Mouse (Mus musculus): ENCODE measurements around the gene Chrnd. TPM values are rescaled to one million over a fixed set of nuclear protein-coding genes. Genes with fewer than 3 reads are reported as not detected.

The Chrnd gene
- polyA plus RNA-seq, 1 experiment from 2014 or later: 0.39 TPM

DNA sequence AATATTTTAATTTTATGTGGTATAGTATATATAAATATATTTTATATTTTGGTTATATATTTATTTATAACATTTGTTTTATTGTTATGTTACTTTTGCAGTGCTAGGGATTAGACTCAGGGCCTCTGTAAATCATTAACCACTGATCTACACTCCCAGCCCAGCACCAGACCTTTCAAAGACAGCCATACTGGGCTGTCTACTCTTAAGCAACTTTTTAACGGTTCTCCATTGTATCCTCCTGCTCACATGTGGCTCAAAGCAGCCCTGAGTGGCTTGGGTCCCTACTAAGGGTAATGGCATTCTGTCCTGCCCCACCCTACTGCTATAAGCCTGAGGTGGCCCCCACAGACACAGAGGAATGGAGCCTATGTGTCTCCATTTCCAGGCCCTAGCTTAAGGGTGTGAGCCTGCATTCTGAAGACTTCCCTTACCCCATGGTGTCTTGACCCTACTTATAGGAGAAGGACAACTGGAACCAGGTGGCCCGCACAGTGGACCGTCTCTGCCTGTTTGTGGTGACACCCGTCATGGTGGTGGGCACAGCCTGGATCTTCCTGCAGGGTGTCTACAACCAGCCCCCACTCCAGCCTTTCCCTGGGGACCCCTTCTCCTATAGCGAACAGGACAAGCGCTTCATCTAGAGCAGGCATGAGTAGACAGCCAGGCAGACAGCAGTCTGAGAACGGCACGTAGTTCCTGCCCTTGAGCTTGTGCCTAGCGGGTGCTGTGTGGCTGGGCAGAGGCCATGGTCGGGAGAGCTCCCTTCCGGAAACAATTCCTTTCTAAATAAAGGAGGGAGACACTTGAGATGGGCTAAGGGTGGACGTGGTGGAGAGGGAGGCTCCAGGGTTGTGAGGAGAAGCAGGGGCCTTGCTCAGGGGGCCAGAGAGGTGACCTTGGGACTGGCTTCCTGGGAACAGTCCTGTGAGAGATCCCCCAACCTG is 8.0 kb downstream of the Chrnd start:
- H3K36me3 ChIP-seq (ENCODE audit: control insufficient read depth, insufficient read depth): no peaks in the 10 kb centered on the region
- H3K27ac ChIP-seq (ENCODE audit: low read length): no peak overlapping the region
- no peaks in the 10 kb centered on the region for H3K4me1 ChIP-seq (ENCODE audit: control insufficient read depth, low read depth, low read length)
- no peak for ATAC-seq (ENCODE audit: low read depth)
- 62% methylated on average over 12 of the region's 12 CpGs for WGBS (ENCODE audit: insufficient replicate concordance)
- H3K27me3 ChIP-seq (ENCODE audit: control insufficient read depth, insufficient read depth, low read depth, low read length): no peaks in the 10 kb centered on the region
- H3K9ac ChIP-seq (ENCODE audit: low read depth, low read length): no peak overlapping the region
- no peaks in the 10 kb centered on the region for H3K9me3 ChIP-seq (replicated peaks; ENCODE audit: control insufficient read depth, low read length)
- H3K4me3 ChIP-seq (ENCODE audit: low read depth, low read length): no peak overlapping the region
- no peak overlapping the region for H3K4me2 ChIP-seq (ENCODE audit: low read depth, low read length)

DNA sequence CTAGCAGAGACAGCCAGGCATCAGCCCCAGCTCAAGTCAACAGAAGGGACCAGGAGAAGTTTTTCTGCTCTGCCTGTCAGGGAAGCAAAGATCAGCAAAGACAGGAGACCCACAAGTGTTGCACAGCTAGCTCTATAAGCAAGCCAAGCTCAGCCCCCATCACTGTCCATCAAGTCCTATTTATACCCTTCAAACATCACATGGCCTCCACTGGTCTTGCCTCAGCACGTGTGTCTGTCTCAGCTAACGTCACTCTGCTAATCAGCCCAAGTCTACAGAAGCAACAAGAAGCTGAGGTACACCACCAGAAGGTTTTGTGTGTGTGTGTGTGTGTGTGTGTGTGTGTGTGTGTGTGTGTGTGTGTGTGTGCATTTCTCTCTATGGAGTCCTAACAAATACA is 10.4 kb downstream of the Chrnd start:
- no peaks in the 10 kb centered on the region for H3K36me3 ChIP-seq (ENCODE audit: control insufficient read depth, insufficient read depth)
- H3K4me1 ChIP-seq (ENCODE audit: control insufficient read depth, low read depth, low read length): no peaks in the 10 kb centered on the region
- no peak overlapping the region for H3K4me2 ChIP-seq (ENCODE audit: low read depth, low read length)
- H3K27me3 ChIP-seq (ENCODE audit: control insufficient read depth, insufficient read depth, low read depth, low read length): no peaks in the 10 kb centered on the region; the same call in 1 of the 2 replicates
- H3K9ac ChIP-seq (ENCODE audit: low read depth, low read length): no peak overlapping the region
- H3K4me3 ChIP-seq (ENCODE audit: low read depth, low read length): no peak overlapping the region
- WGBS (ENCODE audit: insufficient replicate concordance): 20% methylated on average over 2 of the region's 2 CpGs
- H3K9me3 ChIP-seq (replicated peaks; ENCODE audit: control insufficient read depth, low read length): no peaks in the 10 kb centered on the region
- no peak overlapping the region for H3K27ac ChIP-seq (ENCODE audit: low read length)
- ATAC-seq (ENCODE audit: low read depth): no peak

DNA sequence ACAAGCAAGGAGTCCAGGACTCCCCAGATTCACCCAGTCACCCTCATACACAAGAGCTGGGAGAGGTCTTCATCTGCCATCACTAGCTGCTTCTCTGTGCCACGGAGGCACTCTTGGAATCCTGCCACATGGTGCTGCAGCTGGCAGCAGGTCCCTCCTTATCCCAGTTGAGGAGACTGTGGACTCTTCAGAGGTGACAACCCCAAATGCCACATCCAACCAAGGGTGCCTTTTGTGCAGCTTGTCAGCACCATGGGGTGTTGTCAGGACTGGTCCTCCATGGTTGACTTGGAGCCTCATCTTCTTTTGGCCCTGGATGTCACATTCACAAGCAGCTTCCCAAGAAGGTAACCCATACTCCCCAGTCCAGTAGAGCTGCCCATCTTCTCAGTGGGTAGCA is 11.4 kb downstream of the Chrnd start:
- Histone ChIP-seq H3K4me1 (ENCODE audit: control insufficient read depth, low read depth, low read length) (no peaks in the 10 kb centered on the region), H3K27ac (ENCODE audit: low read length) (no peak overlapping the region), H3K27me3 (ENCODE audit: control insufficient read depth, insufficient read depth, low read depth, low read length) (peaks cover 8% of the 10 kb centered on the region), H3K4me2 (ENCODE audit: low read depth, low read length) (no peak overlapping the region), H3K4me3 (ENCODE audit: low read depth, low read length) (no peak overlapping the region), H3K36me3 (ENCODE audit: control insufficient read depth, insufficient read depth) (no peaks in the 10 kb centered on the region), H3K9ac (ENCODE audit: low read depth, low read length) (no peak overlapping the region), H3K9me3 (replicated peaks; ENCODE audit: control insufficient read depth, low read length) (no peaks in the 10 kb centered on the region)
- no peak for ATAC-seq (ENCODE audit: low read depth)
- 33% methylated on average over 1 of the region's 1 CpGs for WGBS (ENCODE audit: insufficient replicate concordance)

DNA sequence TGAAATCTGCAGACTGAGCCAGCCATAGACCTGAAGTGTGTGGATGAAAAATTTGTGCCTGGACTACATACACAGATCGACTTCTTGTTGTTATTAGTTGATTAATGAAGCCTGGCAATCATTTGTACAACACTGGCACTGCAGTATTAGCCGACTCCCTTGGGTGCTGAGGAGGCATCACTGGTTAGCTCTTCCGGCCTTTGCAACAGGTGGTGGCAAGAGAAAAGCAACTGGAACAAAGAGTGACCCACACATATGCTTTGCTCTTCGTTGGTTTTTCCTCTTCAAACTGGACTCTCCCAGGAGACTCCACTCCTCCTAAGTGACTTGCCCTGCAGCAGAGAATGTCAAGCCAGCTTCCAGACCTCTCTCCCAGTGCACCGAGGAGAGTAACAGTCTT is 13.4 kb downstream of the Chrnd start:
- Histone ChIP-seq H3K9ac (ENCODE audit: low read depth, low read length) (no peak overlapping the region), H3K27ac (ENCODE audit: low read length) (no peak overlapping the region), H3K36me3 (ENCODE audit: control insufficient read depth, insufficient read depth) (no peaks in the 10 kb centered on the region), H3K27me3 (ENCODE audit: control insufficient read depth, insufficient read depth, low read depth, low read length) (peaks cover 18% of the 10 kb centered on the region), H3K4me1 (ENCODE audit: control insufficient read depth, low read depth, low read length) (no peaks in the 10 kb centered on the region), H3K4me3 (ENCODE audit: low read depth, low read length) (no peak overlapping the region), H3K9me3 (replicated peaks; ENCODE audit: control insufficient read depth, low read length) (no peaks in the 10 kb centered on the region), H3K4me2 (ENCODE audit: low read depth, low read length) (no peak overlapping the region)
- WGBS (ENCODE audit: insufficient replicate concordance): 56% methylated on average over 5 of the region's 5 CpGs
- ATAC-seq (ENCODE audit: low read depth): no peak

DNA sequence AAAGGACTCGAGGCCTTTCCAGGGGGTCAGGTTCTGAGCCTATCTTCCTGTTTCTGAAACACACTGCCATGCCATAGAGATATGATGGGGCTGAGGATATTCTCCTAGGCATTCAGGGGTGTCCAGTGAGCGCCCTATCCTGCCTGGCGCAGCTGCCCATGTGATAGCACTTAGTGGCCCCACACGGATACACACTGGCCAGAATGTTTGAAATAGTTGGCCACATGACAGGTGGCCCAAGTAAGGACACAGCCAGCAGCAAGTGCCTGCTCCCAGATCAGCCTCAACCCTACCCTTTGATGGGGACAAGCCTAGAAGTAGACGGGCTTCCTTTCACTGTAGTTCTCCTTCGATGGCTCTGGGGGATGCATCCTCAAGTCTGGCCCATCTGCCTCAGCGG is 14.1 kb downstream of the Chrnd start, which contains the start of gene Chrng:
Gene Chrng, plus strand, starts transcription at position 193 of the 400 bp plus-strand sequence.
- Histone ChIP-seq H3K4me2 (ENCODE audit: low read depth, low read length) (no peak within 1 kb of the TSS), H3K4me3 (ENCODE audit: low read depth, low read length) (no peak within 1 kb of the TSS), H3K27ac (ENCODE audit: low read length) (no peak within 1 kb of the TSS), H3K27me3 (ENCODE audit: control insufficient read depth, insufficient read depth, low read depth, low read length) (peaks cover 18% of the 10 kb centered on the region), H3K4me1 (ENCODE audit: control insufficient read depth, low read depth, low read length) (no peaks in the 10 kb centered on the region), H3K9me3 (replicated peaks; ENCODE audit: control insufficient read depth, low read length) (no peaks in the 10 kb centered on the region), H3K9ac (ENCODE audit: low read depth, low read length) (no peak within 1 kb of the TSS), H3K36me3 (ENCODE audit: control insufficient read depth, insufficient read depth) (no peaks in the 10 kb centered on the region)
- ATAC-seq (ENCODE audit: low read depth): no peak
- WGBS (ENCODE audit: insufficient replicate concordance): 67% methylated on average over 7 of the region's 7 CpGs

DNA sequence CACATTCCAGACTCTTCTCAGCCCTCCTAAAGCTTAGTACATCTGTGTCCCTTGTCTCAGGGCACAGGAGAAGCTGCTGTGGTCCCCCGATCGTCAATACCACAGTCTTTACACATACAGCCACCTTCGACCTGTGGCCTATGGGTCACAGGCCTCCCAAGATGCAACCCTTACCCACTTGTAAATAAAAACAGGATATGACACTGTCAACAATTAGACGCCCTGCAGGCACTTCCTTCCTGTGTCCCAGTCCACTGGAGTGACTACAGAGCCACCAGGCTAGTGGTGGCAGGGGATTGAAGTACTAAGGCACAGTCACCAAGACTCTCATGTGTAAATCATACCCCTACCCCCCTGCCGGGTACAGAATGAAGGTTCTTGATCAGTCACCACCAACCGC is 14.6 kb downstream of the Chrnd start:
- Histone ChIP-seq H3K9ac (ENCODE audit: low read depth, low read length) (no peak overlapping the region), H3K4me2 (ENCODE audit: low read depth, low read length) (no peak overlapping the region), H3K27ac (ENCODE audit: low read length) (no peak overlapping the region), H3K27me3 (ENCODE audit: control insufficient read depth, insufficient read depth, low read depth, low read length) (peaks cover 18% of the 10 kb centered on the region), H3K4me1 (ENCODE audit: control insufficient read depth, low read depth, low read length) (no peaks in the 10 kb centered on the region), H3K9me3 (replicated peaks; ENCODE audit: control insufficient read depth, low read length) (no peaks in the 10 kb centered on the region), H3K36me3 (ENCODE audit: control insufficient read depth, insufficient read depth) (no peaks in the 10 kb centered on the region), H3K4me3 (ENCODE audit: low read depth, low read length) (no peak overlapping the region)
- WGBS (ENCODE audit: insufficient replicate concordance): 39% methylated on average over 6 of the region's 6 CpGs
- no peak for ATAC-seq (ENCODE audit: low read depth)

DNA sequence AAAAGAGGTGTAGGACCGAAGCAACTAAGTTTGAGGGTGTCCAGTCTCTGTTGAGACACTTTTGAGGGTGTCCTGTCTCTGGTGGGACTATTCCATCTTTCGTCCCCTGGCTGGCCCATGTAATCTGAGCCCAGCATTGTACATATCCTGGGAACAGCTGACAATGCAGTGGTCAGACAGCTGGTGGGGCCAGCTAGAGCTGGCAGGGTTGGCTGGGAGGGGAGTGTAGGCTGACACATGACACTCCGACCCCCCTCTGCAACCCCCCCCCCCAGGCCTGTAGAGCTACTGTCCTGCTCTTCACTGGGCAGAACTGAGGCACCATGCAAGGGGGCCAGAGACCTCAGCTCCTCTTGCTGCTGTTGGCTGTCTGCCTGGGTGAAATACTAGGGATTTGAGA is 15.1 kb downstream of the Chrnd start:
- ATAC-seq (ENCODE audit: low read depth): no peak
- no peaks in the 10 kb centered on the region for H3K4me1 ChIP-seq (ENCODE audit: control insufficient read depth, low read depth, low read length)
- no peak overlapping the region for H3K4me3 ChIP-seq (ENCODE audit: low read depth, low read length)
- no peaks in the 10 kb centered on the region for H3K9me3 ChIP-seq (replicated peaks; ENCODE audit: control insufficient read depth, low read length)
- peaks cover 18% of the 10 kb centered on the region for H3K27me3 ChIP-seq (ENCODE audit: control insufficient read depth, insufficient read depth, low read depth, low read length)
- H3K27ac ChIP-seq (ENCODE audit: low read length): no peak overlapping the region
- H3K9ac ChIP-seq (ENCODE audit: low read depth, low read length): no peak overlapping the region
- H3K36me3 ChIP-seq (ENCODE audit: control insufficient read depth, insufficient read depth): no peaks in the 10 kb centered on the region
- no peak overlapping the region for H3K4me2 ChIP-seq (ENCODE audit: low read depth, low read length)
- WGBS (ENCODE audit: insufficient replicate concordance): 38% methylated on average over 3 of the region's 3 CpGs

DNA sequence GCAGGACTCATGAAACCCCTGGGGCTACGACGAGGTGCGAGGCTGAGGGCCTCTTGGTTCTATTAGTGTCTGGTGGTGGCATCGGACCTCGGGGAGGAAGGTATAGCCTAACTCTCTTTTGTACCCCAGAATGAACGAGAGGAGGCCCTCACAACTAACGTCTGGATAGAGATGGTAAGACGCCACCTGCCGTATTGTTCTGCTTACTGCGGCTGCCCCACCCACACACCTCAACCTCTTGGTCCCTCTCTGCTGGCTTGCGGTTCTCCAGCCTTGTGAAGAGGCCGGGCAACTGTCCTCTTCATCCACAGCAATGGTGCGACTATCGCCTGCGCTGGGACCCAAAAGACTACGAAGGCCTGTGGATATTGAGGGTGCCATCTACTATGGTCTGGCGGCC is 15.9 kb downstream of the Chrnd start:
- no peaks in the 10 kb centered on the region for H3K4me1 ChIP-seq (ENCODE audit: control insufficient read depth, low read depth, low read length)
- no peak overlapping the region for H3K4me2 ChIP-seq (ENCODE audit: low read depth, low read length)
- no peaks in the 10 kb centered on the region for H3K36me3 ChIP-seq (ENCODE audit: control insufficient read depth, insufficient read depth)
- no peak overlapping the region for H3K4me3 ChIP-seq (ENCODE audit: low read depth, low read length)
- no peak for ATAC-seq (ENCODE audit: low read depth)
- WGBS (ENCODE audit: insufficient replicate concordance): 18% methylated on average over 17 of the region's 17 CpGs
- H3K9me3 ChIP-seq (replicated peaks; ENCODE audit: control insufficient read depth, low read length): no peaks in the 10 kb centered on the region
- H3K27ac ChIP-seq (ENCODE audit: low read length): no peak overlapping the region
- H3K9ac ChIP-seq (ENCODE audit: low read depth, low read length): no peak overlapping the region
- H3K27me3 ChIP-seq (ENCODE audit: control insufficient read depth, insufficient read depth, low read depth, low read length): peaks cover 18% of the 10 kb centered on the region

DNA sequence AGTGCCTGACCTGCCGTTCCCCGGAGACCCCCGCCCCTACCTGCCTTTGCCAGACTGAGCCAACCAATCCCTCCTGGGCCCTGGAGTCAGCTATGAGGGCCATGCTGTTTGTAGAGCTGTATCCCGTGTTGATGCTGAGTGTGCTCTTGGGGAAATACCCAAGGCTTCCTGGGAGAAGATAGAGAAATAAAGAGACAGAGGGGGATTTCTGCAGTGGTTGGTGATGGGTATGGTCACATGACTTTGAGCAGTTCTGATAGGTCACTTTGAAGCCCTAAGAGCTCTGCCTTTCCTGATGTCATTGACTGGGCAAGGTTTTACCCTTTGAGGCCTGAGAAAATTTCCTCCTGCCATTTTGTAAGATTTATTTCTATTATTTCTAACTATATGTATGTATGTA is 21.0 kb downstream of the Chrnd start:
- Histone ChIP-seq H3K4me1 (ENCODE audit: control insufficient read depth, low read depth, low read length) (peaks cover 22% of the 10 kb centered on the region), H3K4me2 (ENCODE audit: low read depth, low read length) (no peak overlapping the region), H3K4me3 (ENCODE audit: low read depth, low read length) (no peak overlapping the region), H3K9ac (ENCODE audit: low read depth, low read length) (no peak overlapping the region), H3K36me3 (ENCODE audit: control insufficient read depth, insufficient read depth) (no peaks in the 10 kb centered on the region), H3K9me3 (replicated peaks; ENCODE audit: control insufficient read depth, low read length) (no peaks in the 10 kb centered on the region), H3K27ac (ENCODE audit: low read length) (no peak overlapping the region), H3K27me3 (ENCODE audit: control insufficient read depth, insufficient read depth, low read depth, low read length) (peaks cover 13% of the 10 kb centered on the region; the same call in 1 of the 2 replicates)
- WGBS (ENCODE audit: insufficient replicate concordance): 55% methylated on average over 4 of the region's 4 CpGs
- ATAC-seq (ENCODE audit: low read depth): no peak

Data from liver, embryonic 16.5 days (tissue).